Mouse (Mus musculus) lung, embryonic 16.5 days (tissue): ENCODE data around the gene Zfp830. TPM values are rescaled to one million over a fixed set of nuclear protein-coding genes. Genes with fewer than 3 reads are reported as not detected.

Source experiments
- ATAC-seq: fragments of 200-750 bp; cut with Nextera tagmentation; 2 replicates; pipeline ENCODE4 v1.8.0; 2017; ENCODE audit warnings: low read depth, mild to moderate bottlenecking, moderate library complexity
- H3K27ac ChIP-seq: fragments of 300-500 bp; sonication (generic); 2 replicates; pipeline ENCODE4 v1.5.1; 2014; ENCODE audit warnings: mild to moderate bottlenecking, control low read depth, low read length
- H3K27me3 ChIP-seq: fragments of 300-500 bp; sonication (generic); 2 replicates; pipeline ENCODE4 v1.6.1; 2014; ENCODE audit warnings: low read depth, low read length, mixed read lengths; ENCODE audit not compliant: control insufficient read depth, insufficient read depth
- H3K36me3 ChIP-seq: fragments of 300-500 bp; sonication (generic); 2 replicates; pipeline ENCODE4 v1.6.1; 2014; ENCODE audit warnings: low read length; ENCODE audit not compliant: control insufficient read depth, insufficient read depth
- H3K4me1 ChIP-seq: fragments of 300-500 bp; sonication (generic); replicated peaks from 2 replicates; pipeline ENCODE4 v1.6.1; 2014; ENCODE audit warnings: low read length, mixed read lengths; ENCODE audit not compliant: control insufficient read depth, insufficient read depth
- H3K4me2 ChIP-seq: fragments of 300-500 bp; sonication (generic); 2 replicates; pipeline ENCODE4 v1.6.1; 2014; ENCODE audit warnings: low read depth, low read length, control low read depth
- H3K4me3 ChIP-seq: fragments of 300-500 bp; sonication (generic); 2 replicates; pipeline ENCODE4 v1.5.1; 2014; ENCODE audit warnings: mild to moderate bottlenecking, low read length, control low read depth
- H3K9ac ChIP-seq: fragments of 300-500 bp; sonication (generic); 2 replicates; pipeline ENCODE4 v1.6.1; 2014; ENCODE audit warnings: low read length, control low read depth
- H3K9me3 ChIP-seq: fragments of 300-500 bp; sonication (generic); 2 replicates; pipeline ENCODE4 v1.6.1; 2016; ENCODE audit warnings: low read length; ENCODE audit not compliant: control insufficient read depth
- WGBS: fragments of 180-500 bp; shearing (Covaris S2); extraction: QIAGEN DNeasy Blood & Tissue Kit; methylation state at CpG from one replicate; pipeline ENCODE4 v1.1.7; 2014; 5-methylcytosine and 5-hydroxymethylcytosine counted together
- polyA plus RNA-seq: library from polyadenylated mRNA; unstranded; fragments of >200 nt; fragmentation: Nextera tagmentation; extraction: Ambion mirVana; gene quantifications from 2 replicates; pipeline ENCODE4 v1.2.1, GENCODE M21; 2015

Gene Zfp830
- polyA plus RNA-seq: 37.9 and 39.6 TPM in 2 replicates

GRCm38 (mm10) chr11:82763742-82764437 lies at the start of gene Zfp830, which contains the start of gene Cct6b:
Gene Zfp830 (plus strand): TSS chr11:82764345.
Gene Cct6b (minus strand): TSS chr11:82764321.
- peak; percentile 100 for ATAC-seq
- H3K36me3 ChIP-seq: peaks cover 3% of the 10 kb centered on the region; the same call in 1 of the 2 replicates
- 0 out of 2 replicates have a peak, but pooled peaks cover 3% of the 10 kb centered on the region for H3K9me3 ChIP-seq
- peak within 1 kb of the TSS; percentile 89 for H3K9ac ChIP-seq
- H3K4me1 ChIP-seq: peaks cover 14% of the 10 kb centered on the region
- H3K27ac ChIP-seq: peak within 1 kb of the TSS; percentile 93
- peak within 1 kb of the TSS; percentile 86 for H3K4me2 ChIP-seq
- H3K27me3 ChIP-seq: no peaks in the 10 kb centered on the region
- under 1% methylated on average over 44 of the region's 44 CpGs for WGBS
- peak within 1 kb of the TSS; percentile 78 for H3K4me3 ChIP-seq

GRCm38 (mm10) chr11:82719294-82719693 lies 44.9 kb upstream of the Zfp830 start:
- H3K9ac ChIP-seq: no peak overlapping the region
- no peak overlapping the region for H3K4me2 ChIP-seq
- WGBS: 80% methylated on average over 12 of the region's 12 CpGs
- H3K27ac ChIP-seq: no peak overlapping the region
- no peaks in the 10 kb centered on the region for H3K9me3 ChIP-seq
- no peak overlapping the region for H3K4me3 ChIP-seq
- no peaks in the 10 kb centered on the region for H3K4me1 ChIP-seq
- no peaks in the 10 kb centered on the region for H3K36me3 ChIP-seq
- no peaks in the 10 kb centered on the region for H3K27me3 ChIP-seq
- ATAC-seq: no peak

- H3K4me2 ChIP-seq: no peak overlapping the region
- ATAC-seq: no peak
- H3K27me3 ChIP-seq: no peaks in the 10 kb centered on the region
- H3K36me3 ChIP-seq: no peaks in the 10 kb centered on the region
- H3K27ac ChIP-seq: no peak overlapping the region
- H3K4me1 ChIP-seq: no peaks in the 10 kb centered on the region
- H3K4me3 ChIP-seq: no peak overlapping the region
- H3K9ac ChIP-seq: no peak overlapping the region
- 91% methylated on average over 2 of the region's 2 CpGs for WGBS
- peaks cover 2% of the 10 kb centered on the region; the same call in 1 of the 2 replicates for H3K9me3 ChIP-seq
These were observed 37.3 kb upstream of the Zfp830 start for GRCm38 (mm10) chr11:82726862-82727261.

- no peak overlapping the region for H3K4me3 ChIP-seq
- H3K27me3 ChIP-seq: no peaks in the 10 kb centered on the region
- H3K9ac ChIP-seq: no peak overlapping the region
- no peaks in the 10 kb centered on the region for H3K36me3 ChIP-seq
- H3K9me3 ChIP-seq: no peaks in the 10 kb centered on the region
- H3K27ac ChIP-seq: no peak overlapping the region
- no peak for ATAC-seq
- H3K4me2 ChIP-seq: no peak overlapping the region
- no peaks in the 10 kb centered on the region for H3K4me1 ChIP-seq
These were observed 29.9 kb upstream of the Zfp830 start for GRCm38 (mm10) chr11:82734227-82734626.

- no peaks in the 10 kb centered on the region for H3K27me3 ChIP-seq
- no peak overlapping the region for H3K27ac ChIP-seq
- H3K36me3 ChIP-seq: no peaks in the 10 kb centered on the region
- no peak overlapping the region for H3K4me2 ChIP-seq
- H3K9me3 ChIP-seq: no peaks in the 10 kb centered on the region
- H3K4me1 ChIP-seq: no peaks in the 10 kb centered on the region
- no peak for ATAC-seq
- H3K9ac ChIP-seq: no peak overlapping the region
- no peak overlapping the region for H3K4me3 ChIP-seq
These were observed 25.1 kb upstream of the Zfp830 start for GRCm38 (mm10) chr11:82739006-82739405.

- Histone ChIP-seq H3K4me2 (no peak overlapping the region), H3K36me3 (no peaks in the 10 kb centered on the region), H3K4me1 (no peaks in the 10 kb centered on the region), H3K27me3 (no peaks in the 10 kb centered on the region), H3K4me3 (no peak overlapping the region), H3K9ac (no peak overlapping the region), H3K9me3 (no peaks in the 10 kb centered on the region), H3K27ac (no peak overlapping the region)
- ATAC-seq: no peak
- WGBS: 27% methylated on average over 6 of the region's 6 CpGs
These were observed 18.0 kb upstream of the Zfp830 start for GRCm38 (mm10) chr11:82746138-82746537.

- no peaks in the 10 kb centered on the region for H3K36me3 ChIP-seq
- no peak overlapping the region for H3K4me2 ChIP-seq
- no peak overlapping the region for H3K27ac ChIP-seq
- no peak for ATAC-seq
- H3K27me3 ChIP-seq: no peaks in the 10 kb centered on the region
- 73% methylated on average over 8 of the region's 8 CpGs for WGBS
- no peak overlapping the region for H3K4me3 ChIP-seq
- H3K9me3 ChIP-seq: no peaks in the 10 kb centered on the region
- no peaks in the 10 kb centered on the region for H3K4me1 ChIP-seq
- H3K9ac ChIP-seq: no peak overlapping the region
These were observed 17.2 kb upstream of the Zfp830 start for GRCm38 (mm10) chr11:82746857-82747366.

GRCm38 (mm10) chr11:82752349-82753115 lies 11.6 kb upstream of the Zfp830 start:
- no peak overlapping the region for H3K4me3 ChIP-seq
- H3K4me2 ChIP-seq: no peak overlapping the region
- no peak for ATAC-seq
- no peaks in the 10 kb centered on the region for H3K4me1 ChIP-seq
- no peak overlapping the region for H3K9ac ChIP-seq
- WGBS: 61% methylated on average over 6 of the region's 6 CpGs
- no peaks in the 10 kb centered on the region for H3K36me3 ChIP-seq
- no peaks in the 10 kb centered on the region for H3K27me3 ChIP-seq
- H3K27ac ChIP-seq: no peak overlapping the region
- no peaks in the 10 kb centered on the region for H3K9me3 ChIP-seq

GRCm38 (mm10) chr11:82755919-82756318 lies 8.2 kb upstream of the Zfp830 start:
- no peak for ATAC-seq
- no peaks in the 10 kb centered on the region for H3K27me3 ChIP-seq
- no peaks in the 10 kb centered on the region for H3K4me1 ChIP-seq
- no peak overlapping the region for H3K4me3 ChIP-seq
- no peak overlapping the region for H3K9ac ChIP-seq
- H3K4me2 ChIP-seq: no peak overlapping the region
- H3K9me3 ChIP-seq: no peaks in the 10 kb centered on the region
- H3K27ac ChIP-seq: no peak overlapping the region
- H3K36me3 ChIP-seq: no peaks in the 10 kb centered on the region
- WGBS: 84% methylated on average over 1 of the region's 1 CpGs
